Mouse (Mus musculus): ENCODE data around the gene Arhgef15. TPM values are rescaled to one million over a fixed set of nuclear protein-coding genes. Genes with fewer than 3 reads are reported as not detected.
A peak's percentile ranks its signal among the peaks of the same experiment; 100 is the strongest.

Arhgef15 gene
- polyA plus RNA-seq, 1 experiment = 4.5 TPM

- no peak overlapping the region for H3K27ac ChIP-seq (ENCODE audit: control insufficient read depth, insufficient read depth, low read depth, low read length, poor library complexity)
- H3K4me3 ChIP-seq (replicated peaks; ENCODE audit: control insufficient read depth, low read depth, low read length) = no peak overlapping the region
- no peaks in the 10 kb centered on the region; the same call in 1 of the 2 replicates for H3K4me1 ChIP-seq (ENCODE audit: control insufficient read depth, insufficient read depth, low read length)
- TF ChIP-seq CTCF (IDR thresholded peaks at IDR 0.05; ENCODE audit: control insufficient read depth, insufficient read depth, low read length) = no peak
- TF ChIP-seq POLR2A (IDR thresholded peaks at IDR 0.05; ENCODE audit: borderline replicate concordance, control insufficient read depth, low read depth, low read length) = no peak
- 86% methylated on average over 9 of the region's 9 CpGs for WGBS
These were observed 51.4 kb downstream of the Arhgef15 start for GRCm38 (mm10) chr11:68905665-68906460.

- 83% methylated on average over 3 of the region's 3 CpGs for WGBS
These were observed 52.1 kb downstream of the Arhgef15 start for GRCm38 (mm10) chr11:68905138-68905531.

GRCm38 (mm10) chr11:68904375-68905137 lies 52.7 kb downstream of the Arhgef15 start:
- no peak overlapping the region for H3K27ac ChIP-seq (ENCODE audit: control insufficient read depth, insufficient read depth, low read depth, low read length, poor library complexity)
- 76% methylated on average over 8 of the region's 8 CpGs for WGBS
- H3K4me1 ChIP-seq (ENCODE audit: control insufficient read depth, insufficient read depth, low read length) = no peaks in the 10 kb centered on the region; the same call in 1 of the 2 replicates
- H3K4me3 ChIP-seq (replicated peaks; ENCODE audit: control insufficient read depth, low read depth, low read length) = no peak overlapping the region
- TF ChIP-seq POLR2A (IDR thresholded peaks at IDR 0.05; ENCODE audit: borderline replicate concordance, control insufficient read depth, low read depth, low read length) = no peak
- TF ChIP-seq CTCF (IDR thresholded peaks at IDR 0.05; ENCODE audit: control insufficient read depth, insufficient read depth, low read length) = peak; percentile 19; the same call in 1 of the 2 replicates

More at GRCm38 (mm10) chr11:68905138-68905531, 52.1 kb downstream of the Arhgef15 start:
- TF ChIP-seq POLR2A (IDR thresholded peaks at IDR 0.05; ENCODE audit: borderline replicate concordance, control insufficient read depth, low read depth, low read length) (no peak), CTCF (IDR thresholded peaks at IDR 0.05; ENCODE audit: control insufficient read depth, insufficient read depth, low read length) (no peak)
- Histone ChIP-seq H3K4me1 (ENCODE audit: control insufficient read depth, insufficient read depth, low read length) (no peaks in the 10 kb centered on the region; the same call in 1 of the 2 replicates), H3K27ac (ENCODE audit: control insufficient read depth, insufficient read depth, low read depth, low read length, poor library complexity) (no peak overlapping the region), H3K4me3 (replicated peaks; ENCODE audit: control insufficient read depth, low read depth, low read length) (no peak overlapping the region)

- no peak overlapping the region for H3K4me3 ChIP-seq (replicated peaks; ENCODE audit: control insufficient read depth, low read depth, low read length)
- H3K4me1 ChIP-seq (ENCODE audit: control insufficient read depth, insufficient read depth, low read length) = no peaks in the 10 kb centered on the region; the same call in none of the 2 replicates
- 81% methylated on average over 2 of the region's 2 CpGs for WGBS
- no peak overlapping the region for H3K27ac ChIP-seq (ENCODE audit: control insufficient read depth, insufficient read depth, low read depth, low read length, poor library complexity)
- TF ChIP-seq CTCF (IDR thresholded peaks at IDR 0.05; ENCODE audit: control insufficient read depth, insufficient read depth, low read length) (no peak), POLR2A (IDR thresholded peaks at IDR 0.05; ENCODE audit: borderline replicate concordance, control insufficient read depth, low read depth, low read length) (no peak)
These were observed 53.5 kb downstream of the Arhgef15 start for GRCm38 (mm10) chr11:68903775-68904174.

- H3K27ac ChIP-seq (ENCODE audit: control insufficient read depth, insufficient read depth, low read depth, low read length, poor library complexity) = no peak overlapping the region
- H3K4me3 ChIP-seq (replicated peaks; ENCODE audit: control insufficient read depth, low read depth, low read length) = no peak overlapping the region
- no peaks in the 10 kb centered on the region; the same call in none of the 2 replicates for H3K4me1 ChIP-seq (ENCODE audit: control insufficient read depth, insufficient read depth, low read length)
- no peak for TF ChIP-seq CTCF (IDR thresholded peaks at IDR 0.05; ENCODE audit: control insufficient read depth, insufficient read depth, low read length)
- TF ChIP-seq POLR2A (IDR thresholded peaks at IDR 0.05; ENCODE audit: borderline replicate concordance, control insufficient read depth, low read depth, low read length) = no peak
- 54% methylated on average over 5 of the region's 5 CpGs for WGBS
These were observed 54.5 kb downstream of the Arhgef15 start for GRCm38 (mm10) chr11:68902823-68903222.

- Histone ChIP-seq H3K4me1 (ENCODE audit: control insufficient read depth, insufficient read depth, low read length) (no peaks in the 10 kb centered on the region; the same call in none of the 2 replicates), H3K27ac (ENCODE audit: control insufficient read depth, insufficient read depth, low read depth, low read length, poor library complexity) (no peak overlapping the region)
These were observed 54.9 kb downstream of the Arhgef15 start for GRCm38 (mm10) chr11:68902367-68902766.

GRCm38 (mm10) chr11:68902047-68902364 lies 55.3 kb downstream of the Arhgef15 start:
- TF ChIP-seq POLR2A (IDR thresholded peaks at IDR 0.05; ENCODE audit: borderline replicate concordance, control insufficient read depth, low read depth, low read length) (no peak), CTCF (IDR thresholded peaks at IDR 0.05; ENCODE audit: control insufficient read depth, insufficient read depth, low read length) (no peak)
- peak overlapping the region; percentile 77 for H3K4me3 ChIP-seq (replicated peaks; ENCODE audit: control insufficient read depth, low read depth, low read length)
- H3K4me1 ChIP-seq (ENCODE audit: control insufficient read depth, insufficient read depth, low read length) = no peaks in the 10 kb centered on the region; the same call in none of the 2 replicates
- H3K27ac ChIP-seq (ENCODE audit: control insufficient read depth, insufficient read depth, low read depth, low read length, poor library complexity) = no peak overlapping the region; the same call in 1 of the 2 replicates
- WGBS = under 1% methylated on average over 10 of the region's 10 CpGs

More at GRCm38 (mm10) chr11:68902367-68902766, 54.9 kb downstream of the Arhgef15 start:
- H3K4me3 ChIP-seq (replicated peaks; ENCODE audit: control insufficient read depth, low read depth, low read length) = peak overlapping the region; percentile 77
- TF ChIP-seq POLR2A (IDR thresholded peaks at IDR 0.05; ENCODE audit: borderline replicate concordance, control insufficient read depth, low read depth, low read length) (no peak), CTCF (IDR thresholded peaks at IDR 0.05; ENCODE audit: control insufficient read depth, insufficient read depth, low read length) (no peak)
- 5% methylated on average over 11 of the region's 11 CpGs for WGBS

Data from bone marrow, adult 2 months (tissue).